ENCODE assay signal across 18 mouse cellular contexts in genomic region chr11:116359652-116360051, GRCm38 (mm10). TPM values are rescaled to one million over a fixed set of nuclear protein-coding genes. Genes with fewer than 3 reads are reported as not detected.
DNase-seq lines count a peak whose midpoint lies in the region; ATAC-seq and TF ChIP-seq lines count a peak whose summit lies in the region.
"Had no signal": no experiment of that assay in that cellular context is flagged by ENCODE, and none has a peak within 500 bp of the region (broad histone marks: within the 10 kb centered on the region; RNA-seq: fewer than 3 reads in every experiment).

No protein-coding gene starts in this region.

- H3K4me3 ChIP-seq in forebrain, embryonic 14.5 days (ENCODE audit: low read depth, low read length), result no peak overlapping the region
- no peak overlapping the region for H3K4me3 ChIP-seq in forebrain, embryonic 11.5 days (ENCODE audit: low read depth, low read length)
- H3K4me3 ChIP-seq in hindbrain, postnatal 0 days (ENCODE audit: low read length), result no peak overlapping the region
- H3K4me3 ChIP-seq in hindbrain, embryonic 10.5 days, result no peak overlapping the region
- H3K4me3 ChIP-seq in neural tube, embryonic 13.5 days, result no peak overlapping the region
- H3K4me3 ChIP-seq: embryonic facial prominence, embryonic 12.5 days had no signal

- no peak overlapping the region for H3K4me2 ChIP-seq in forebrain, embryonic 14.5 days (ENCODE audit: low read length)
- H3K4me2 ChIP-seq in forebrain, embryonic 11.5 days (ENCODE audit: low read depth, low read length, severe bottlenecking), result no peak overlapping the region
- H3K4me2 ChIP-seq in hindbrain, postnatal 0 days (ENCODE audit: low read depth, low read length), result no peak overlapping the region
- no peak overlapping the region for H3K4me2 ChIP-seq in neural tube, embryonic 13.5 days
- H3K4me2 ChIP-seq: embryonic facial prominence, embryonic 12.5 days; heart, embryonic 11.5 days had no signal

- H3K9me3 ChIP-seq in forebrain, embryonic 14.5 days (replicated peaks; ENCODE audit: control insufficient read depth, low read length), result no peaks in the 10 kb centered on the region
- H3K9me3 ChIP-seq in forebrain, embryonic 11.5 days (ENCODE audit: control insufficient read depth, low read length), result no peaks in the 10 kb centered on the region
- no peaks in the 10 kb centered on the region for H3K9me3 ChIP-seq in hindbrain, postnatal 0 days (ENCODE audit: low read length)
- peaks cover 4% of the 10 kb centered on the region; the same call in 1 of the 2 replicates for H3K9me3 ChIP-seq in hindbrain, embryonic 10.5 days
- no peaks in the 10 kb centered on the region for H3K9me3 ChIP-seq in neural tube, embryonic 13.5 days
- H3K9me3 ChIP-seq: embryonic facial prominence, embryonic 12.5 days had no signal

- H3K4me1 ChIP-seq in forebrain, embryonic 14.5 days (ENCODE audit: control insufficient read depth, insufficient read depth, low read length), result no peaks in the 10 kb centered on the region
- H3K4me1 ChIP-seq in forebrain, embryonic 11.5 days (replicated peaks; ENCODE audit: control insufficient read depth, insufficient read depth, low read length), result no peaks in the 10 kb centered on the region
- H3K4me1 ChIP-seq in hindbrain, postnatal 0 days (ENCODE audit: insufficient read depth, low read length), result no peaks in the 10 kb centered on the region
- peaks cover 28% of the 10 kb centered on the region for H3K4me1 ChIP-seq in hindbrain, embryonic 10.5 days (replicated peaks)
- H3K4me1 ChIP-seq in neural tube, embryonic 13.5 days (replicated peaks), result peaks cover 18% of the 10 kb centered on the region

- no peak for DNase-seq in forebrain, embryonic 14.5 days (ENCODE audit: low spot score)
- DNase-seq in forebrain, embryonic 11.5 days (ENCODE audit: low spot score), result no peak
- peak; percentile 27 for DNase-seq in hindbrain, postnatal 0 days (ENCODE audit: low spot score)
- no peak for DNase-seq in hindbrain, embryonic 10.5 days (ENCODE audit: low spot score)
- DNase-seq in neural tube, embryonic 10.5 days (ENCODE audit: extremely low spot score, low spot score), result no peak
- no peak for DNase-seq in embryo, embryonic 10.5 days (ENCODE audit: low spot score)
- DNase-seq: adrenal gland, postnatal 25 days; cerebellum, adult 11-12 months; heart, postnatal 4 days; lung, postnatal 10 days; midbrain, embryonic 14.5 days; right cerebral cortex, postnatal 4 days had no signal

- 82% methylated on average over 12 of the region's 12 CpGs for WGBS in forebrain, embryonic 14.5 days
- WGBS in forebrain, embryonic 11.5 days, result 90% methylated on average over 12 of the region's 12 CpGs
- 54% methylated on average over 12 of the region's 12 CpGs for WGBS in hindbrain, postnatal 0 days
- 87% methylated on average over 12 of the region's 12 CpGs for WGBS in hindbrain, embryonic 10.5 days
- 79% methylated on average over 12 of the region's 12 CpGs for WGBS in neural tube, embryonic 13.5 days

- ATAC-seq in forebrain, embryonic 14.5 days, result no peak
- no peak for ATAC-seq in forebrain, embryonic 11.5 days (replicated peaks; ENCODE audit: low FRiP score)
- peak; percentile 49; the same call in 1 of the 2 replicates for ATAC-seq in hindbrain, postnatal 0 days
- ATAC-seq in neural tube, embryonic 13.5 days (ENCODE audit: low read depth), result no peak
- ATAC-seq: intestine, embryonic 16.5 days had no signal

- H3K27me3 ChIP-seq in forebrain, embryonic 14.5 days (replicated peaks; ENCODE audit: control insufficient read depth, insufficient read depth, low read length), result no peaks in the 10 kb centered on the region
- no peaks in the 10 kb centered on the region for H3K27me3 ChIP-seq in forebrain, embryonic 11.5 days (ENCODE audit: control insufficient read depth, insufficient read depth, low read length)
- no peaks in the 10 kb centered on the region for H3K27me3 ChIP-seq in hindbrain, postnatal 0 days (ENCODE audit: insufficient read depth, low read length)
- H3K27me3 ChIP-seq in hindbrain, embryonic 10.5 days (ENCODE audit: insufficient read depth, poor library complexity, severe bottlenecking), result 0 out of 2 replicates have a peak, but pooled peaks cover 4% of the 10 kb centered on the region
- no peaks in the 10 kb centered on the region for H3K27me3 ChIP-seq in neural tube, embryonic 13.5 days
- H3K27me3 ChIP-seq: embryonic facial prominence, embryonic 12.5 days had no signal

- H3K27ac ChIP-seq in forebrain, embryonic 14.5 days (ENCODE audit: low read depth, low read length), result peak overlapping the region; percentile 21; the same call in 1 of the 2 replicates
- H3K27ac ChIP-seq in forebrain, embryonic 11.5 days (ENCODE audit: low read depth, low read length), result no peak overlapping the region
- H3K27ac ChIP-seq in hindbrain, postnatal 0 days, result no peak overlapping the region
- no peak overlapping the region for H3K27ac ChIP-seq in hindbrain, embryonic 10.5 days
- peak overlapping the region; percentile 61; the same call in 1 of the 2 replicates for H3K27ac ChIP-seq in neural tube, embryonic 13.5 days (replicated peaks)
- H3K27ac ChIP-seq: embryonic facial prominence, embryonic 12.5 days had no signal

- H3K36me3 ChIP-seq in forebrain, embryonic 14.5 days (ENCODE audit: control insufficient read depth, insufficient read depth, low read length), result peaks cover 56% of the 10 kb centered on the region
- no peaks in the 10 kb centered on the region for H3K36me3 ChIP-seq in forebrain, embryonic 11.5 days (ENCODE audit: control insufficient read depth, insufficient read depth, low read length)
- peaks cover 25% of the 10 kb centered on the region for H3K36me3 ChIP-seq in hindbrain, postnatal 0 days (ENCODE audit: insufficient read depth, low read length)
- H3K36me3 ChIP-seq in hindbrain, embryonic 10.5 days, result peaks cover 51% of the 10 kb centered on the region
- peaks cover 68% of the 10 kb centered on the region for H3K36me3 ChIP-seq in neural tube, embryonic 13.5 days

- H3K9ac ChIP-seq in forebrain, embryonic 14.5 days (ENCODE audit: low read length), result no peak overlapping the region
- H3K9ac ChIP-seq in forebrain, embryonic 11.5 days (ENCODE audit: low read length), result no peak overlapping the region
- no peak overlapping the region for H3K9ac ChIP-seq in hindbrain, postnatal 0 days (replicated peaks; ENCODE audit: low read length)
- H3K9ac ChIP-seq in neural tube, embryonic 13.5 days, result no peak overlapping the region
- H3K9ac ChIP-seq: embryonic facial prominence, embryonic 12.5 days had no signal

- TF ChIP-seq CTCF in hindbrain, postnatal 0 days (IDR thresholded peaks at IDR 0.05; ENCODE audit: low read depth), result no peak

RNA-seq across cellular contexts. Expression of gene Foxj1, which starts 24.5 kb away (rescaled TPM):
- 7.3 and 8.7 TPM in 2 replicates for polyA plus RNA-seq in forebrain, embryonic 14.5 days (2014; fragmentation: Nextera tagmentation; extraction: Ambion mirVana)
- 5.3 and 6.8 TPM in 2 replicates for polyA plus RNA-seq in forebrain, embryonic 11.5 days (2014; fragmentation: Nextera tagmentation; extraction: Ambion mirVana)
- 37.6 and 40.0 TPM in 2 replicates for total RNA-seq in hindbrain, postnatal 0 days (2014; rRNA removed)
- 15.5 and 16.6 TPM in 2 replicates for polyA plus RNA-seq in hindbrain, postnatal 0 days (2015; fragmentation: Nextera tagmentation; extraction: Ambion mirVana)
- 15.1 and 29.1 TPM in 2 replicates for polyA plus RNA-seq in hindbrain, embryonic 10.5 days (2016; fragmentation: Nextera tagmentation; extraction: Ambion mirVana)
- 7.8 and 8.1 TPM in 2 replicates for polyA plus RNA-seq in neural tube, embryonic 13.5 days (2015; fragmentation: Nextera tagmentation; extraction: Ambion mirVana)
- total RNA-seq: common myeloid progenitor, adult 5-6 weeks; megakaryocyte progenitor cell, adult 5-6 weeks had no signal

RNA-seq across cellular contexts. Expression of gene Exoc7, which starts 52.6 kb away (rescaled TPM):
- polyA plus RNA-seq in forebrain, embryonic 14.5 days (2014; fragmentation: Nextera tagmentation; extraction: Ambion mirVana), result 107 and 114 TPM in 2 replicates
- polyA plus RNA-seq in forebrain, embryonic 11.5 days (2014; fragmentation: Nextera tagmentation; extraction: Ambion mirVana), result 67.8 and 71.1 TPM in 2 replicates
- total RNA-seq in hindbrain, postnatal 0 days (2014; rRNA removed), result 84.6 and 95.3 TPM in 2 replicates
- polyA plus RNA-seq in hindbrain, postnatal 0 days (2015; fragmentation: Nextera tagmentation; extraction: Ambion mirVana), result 128 TPM in 2 replicates
- 52.2 and 79.2 TPM in 2 replicates for polyA plus RNA-seq in hindbrain, embryonic 10.5 days (2016; fragmentation: Nextera tagmentation; extraction: Ambion mirVana)
- 81.5 and 88.7 TPM in 2 replicates for polyA plus RNA-seq in neural tube, embryonic 13.5 days (2015; fragmentation: Nextera tagmentation; extraction: Ambion mirVana)

RNA-seq across cellular contexts. Expression of gene Rnf157, which starts 53.2 kb away (rescaled TPM):
- polyA plus RNA-seq in forebrain, embryonic 14.5 days (2014; fragmentation: Nextera tagmentation; extraction: Ambion mirVana), result 16.3 and 21.5 TPM in 2 replicates
- polyA plus RNA-seq in forebrain, embryonic 11.5 days (2014; fragmentation: Nextera tagmentation; extraction: Ambion mirVana), result 25.0 and 26.1 TPM in 2 replicates
- total RNA-seq in hindbrain, postnatal 0 days (2014; rRNA removed), result 108 and 117 TPM in 2 replicates
- 53.0 and 60.5 TPM in 2 replicates for polyA plus RNA-seq in hindbrain, postnatal 0 days (2015; fragmentation: Nextera tagmentation; extraction: Ambion mirVana)
- 9.5 and 16.9 TPM in 2 replicates for polyA plus RNA-seq in hindbrain, embryonic 10.5 days (2016; fragmentation: Nextera tagmentation; extraction: Ambion mirVana)
- 64.8 and 72.0 TPM in 2 replicates for polyA plus RNA-seq in neural tube, embryonic 13.5 days (2015; fragmentation: Nextera tagmentation; extraction: Ambion mirVana)

Comparison
In these comparisons a context has a peak if more than half of its experiments do, and no peak if none do; other contexts are left out.
1. H3K27ac ChIP-seq: peak in forebrain, embryonic 14.5 days (single experiment) and neural tube, embryonic 13.5 days (single experiment); none in forebrain, embryonic 11.5 days (single experiment), hindbrain, postnatal 0 days (single experiment) and hindbrain, embryonic 10.5 days (single experiment).